Mouse (Mus musculus) heart, postnatal 25 days (tissue): ENCODE measurements around the gene Cadm4. TPM values are rescaled to one million over a fixed set of nuclear protein-coding genes. Genes with fewer than 3 reads are reported as not detected.
"Not testable (repeated sequence)": the region's sequence is repeated elsewhere in the genome, so short reads cannot be mapped to it uniquely, and the experiment has no call there.

Experiments used
- DNase-seq: peaks from one replicate; pipeline ENCODE4 v3.0.0; 2022; ENCODE audit warnings: low spot score
- intact Hi-C: fragments of 180-260 bp; cut with DNase I; formaldehyde crosslinking; loops from one replicate; pipeline ENCODE4 v1.15.1; 2025
- total RNA-seq, 2 experiments: library from RNA; stranded (reverse); gene quantifications; 2 replicates each; pipeline ENCODE4 v1.2.3; 2021

Cadm4 gene
- total RNA-seq, 2 experiments from 2014 or later: 13.1 to 13.9 TPM

- intact Hi-C loops: no loop called here
- peak; percentile 29 for DNase-seq
Observed at GRCm38 (mm10) chr7:24462388-24463319, 19.2 kb upstream of the Cadm4 start, which contains the start of gene Plaur. Gene Plaur, plus strand, starts transcription at chr7:24462484.

DNA sequence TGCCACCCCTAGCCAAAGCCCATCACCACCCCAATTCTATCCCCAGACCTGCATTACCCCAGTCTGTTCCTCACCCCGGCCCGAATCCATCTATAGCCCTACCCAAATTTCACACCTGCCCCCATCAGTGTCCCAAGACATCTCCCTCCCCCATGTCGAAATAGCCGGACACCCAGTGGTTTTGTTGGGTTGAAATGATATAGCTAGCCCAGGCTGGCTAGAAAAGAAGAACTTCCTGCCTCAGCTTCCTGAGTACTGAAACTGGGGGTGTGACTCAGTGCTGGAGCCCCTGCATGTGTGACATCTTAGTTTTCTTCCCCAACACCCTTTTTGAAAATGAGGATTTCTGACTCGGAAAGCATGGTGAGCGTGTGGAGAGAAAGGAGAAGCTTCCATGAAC is 15.0 kb upstream of the Cadm4 start:
- no peak for DNase-seq
- intact Hi-C loops: no loop called here

GRCm38 (mm10) chr7:24467886-24468285 is 13.9 kb upstream of the Cadm4 start:
- DNase-seq: no peak
- intact Hi-C loops: no loop called here

DNA sequence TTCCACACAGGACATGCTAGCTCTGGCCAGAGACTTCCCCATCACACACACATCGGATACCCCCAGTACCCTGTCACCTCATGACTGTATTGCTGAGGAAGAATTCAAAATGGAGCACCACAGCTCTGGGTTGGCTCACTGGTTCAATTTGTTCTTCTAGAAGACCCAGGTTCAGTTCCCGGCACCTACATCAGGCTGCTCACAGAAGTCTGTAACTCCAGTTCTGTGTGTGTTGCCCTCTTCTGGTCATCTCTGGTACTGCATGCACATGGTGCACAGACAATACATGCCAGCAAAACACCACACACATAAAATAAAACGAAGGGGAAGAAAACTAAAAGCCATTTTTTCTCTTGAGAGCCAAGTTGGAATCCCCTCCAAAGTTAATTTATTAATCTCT is 12.7 kb upstream of the Cadm4 start:
- intact Hi-C loops: no loop called here

GRCm38 (mm10) chr7:24470356-24470755 is 11.5 kb upstream of the Cadm4 start:
- DNase-seq: no peak
- intact Hi-C loops: loop anchor here (10.0 kb wide), 1 partner anchor 184 kb away; no protein-coding TSS in a partner anchor

More for the DNA sequence above, 12.7 kb upstream of the Cadm4 start:
- no peak for DNase-seq

- no peak for DNase-seq
- intact Hi-C loops: loop anchor here (2.0 to 10.0 kb wide), 2 partner anchors 92 to 182 kb away; no protein-coding TSS in a partner anchor
Observed at GRCm38 (mm10) chr7:24472442-24472841, 9.4 kb upstream of the Cadm4 start.

DNA sequence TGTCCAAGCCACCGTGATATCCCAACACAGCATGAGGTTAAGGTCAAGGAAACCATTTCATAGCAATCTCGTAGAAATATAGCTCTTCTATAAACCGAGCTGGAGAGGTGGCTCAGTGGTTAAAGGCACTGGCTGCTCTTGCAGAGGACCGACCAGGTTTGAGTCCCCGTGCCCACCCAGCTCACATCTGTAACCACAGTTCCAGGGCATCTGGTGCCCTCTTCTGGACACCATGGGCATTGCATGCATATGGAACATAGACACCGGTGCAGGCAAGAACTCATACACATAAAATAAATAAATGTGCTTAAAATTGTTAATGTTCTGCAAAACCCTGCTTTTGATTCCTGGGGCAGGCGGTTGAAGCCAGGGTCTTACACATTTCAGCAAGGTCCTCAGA is 8.9 kb upstream of the Cadm4 start:
- intact Hi-C loops: loop anchor here (1.0 to 10.0 kb wide), 3 partner anchors 32 to 182 kb away; no protein-coding TSS in a partner anchor
- DNase-seq: no peak

DNA sequence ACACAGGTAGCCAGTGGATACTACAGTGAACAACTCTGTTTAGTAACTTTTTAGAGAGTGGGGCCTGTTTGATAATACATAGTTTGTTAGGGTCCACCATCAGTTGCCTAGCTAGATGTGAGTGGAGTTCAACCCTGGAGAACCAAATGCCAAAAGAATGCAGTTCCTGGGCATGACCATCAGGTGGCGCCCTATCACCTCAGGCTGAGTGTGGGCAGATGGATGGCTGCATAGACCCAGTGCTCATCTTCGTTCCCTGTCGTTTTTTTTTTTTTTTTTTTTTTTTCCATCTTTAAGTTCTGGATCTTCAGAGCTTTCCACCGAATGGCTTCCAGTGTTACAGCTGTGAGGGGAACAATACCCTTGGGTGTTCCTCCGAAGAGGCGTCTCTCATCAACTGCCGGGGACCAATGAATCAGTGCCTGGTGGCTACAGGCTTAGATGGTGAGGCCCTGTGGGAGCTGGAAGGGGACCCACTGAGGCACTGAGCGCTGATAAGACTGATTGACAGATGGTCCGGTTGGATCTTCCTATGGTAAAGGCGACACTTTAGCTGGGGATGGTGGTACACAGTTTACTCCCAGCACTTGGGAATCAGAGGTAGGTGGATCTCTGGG is 7.8 kb upstream of the Cadm4 start:
- DNase-seq: no peak
- intact Hi-C loops: loop anchor here (1.0 to 10.0 kb wide), 3 partner anchors 33 to 181 kb away; no protein-coding TSS in a partner anchor

DNA sequence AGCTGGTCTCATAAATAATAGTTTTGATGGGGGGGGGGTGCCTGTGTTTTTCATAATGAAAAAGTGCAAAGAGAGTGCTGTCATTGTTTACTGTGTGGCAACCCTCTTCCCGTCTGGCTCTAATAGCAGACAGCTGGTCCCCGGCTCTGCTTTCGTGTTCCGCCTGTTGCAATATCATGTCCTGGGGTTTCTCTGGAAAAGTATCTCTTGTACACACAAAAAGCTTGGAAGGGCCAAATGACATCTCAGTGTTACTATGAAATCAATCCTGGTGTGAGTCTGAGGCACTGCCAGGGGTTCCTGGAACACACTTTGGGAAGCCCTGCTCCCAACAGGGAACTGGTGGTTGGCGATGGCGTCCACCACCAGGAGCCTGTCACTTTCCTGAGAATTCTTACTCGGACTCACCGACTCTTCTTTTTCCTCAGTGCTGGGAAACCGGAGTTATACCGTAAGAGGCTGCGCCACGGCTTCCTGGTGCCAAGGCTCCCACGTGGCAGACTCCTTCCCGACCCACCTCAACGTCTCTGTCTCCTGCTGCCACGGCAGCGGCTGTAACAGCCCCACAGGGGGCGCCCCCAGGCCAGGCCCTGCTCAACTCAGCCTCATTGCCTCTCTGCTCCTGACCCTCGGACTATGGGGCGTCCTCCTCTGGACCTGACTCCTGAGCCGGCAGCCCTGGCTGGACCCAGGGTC is 6.9 kb upstream of the Cadm4 start:
- intact Hi-C loops: loop anchor here (5.0 to 10.0 kb wide), 2 partner anchors 72 to 180 kb away; partner anchors contain the start of genes Pinlyp and Xrcc1
- DNase-seq: no peak

DNA sequence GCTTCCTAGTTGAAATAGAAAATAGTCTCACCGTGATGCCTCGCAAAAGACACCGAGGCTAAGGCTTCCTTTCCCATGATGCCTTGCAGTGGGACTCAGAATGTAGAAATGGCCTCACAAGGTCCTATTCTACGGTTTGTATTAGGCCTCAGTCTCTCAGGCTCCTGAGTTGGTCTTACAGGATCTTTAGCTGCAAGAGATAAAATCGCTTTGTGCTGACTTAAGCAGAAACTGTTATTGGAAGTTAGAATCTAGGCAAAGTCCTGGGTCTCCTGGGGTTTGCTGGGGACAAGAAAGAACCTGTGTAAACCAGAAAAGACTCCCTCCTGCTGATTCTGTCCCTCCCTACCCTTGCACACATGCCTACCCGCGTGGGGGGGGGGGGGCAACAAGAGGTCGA is 5.5 kb upstream of the Cadm4 start:
- DNase-seq: no peak
- intact Hi-C loops: loop anchor here (5.0 to 10.0 kb wide), 2 partner anchors 71 to 178 kb away; partner anchors contain the start of genes Pinlyp and Xrcc1

DNA sequence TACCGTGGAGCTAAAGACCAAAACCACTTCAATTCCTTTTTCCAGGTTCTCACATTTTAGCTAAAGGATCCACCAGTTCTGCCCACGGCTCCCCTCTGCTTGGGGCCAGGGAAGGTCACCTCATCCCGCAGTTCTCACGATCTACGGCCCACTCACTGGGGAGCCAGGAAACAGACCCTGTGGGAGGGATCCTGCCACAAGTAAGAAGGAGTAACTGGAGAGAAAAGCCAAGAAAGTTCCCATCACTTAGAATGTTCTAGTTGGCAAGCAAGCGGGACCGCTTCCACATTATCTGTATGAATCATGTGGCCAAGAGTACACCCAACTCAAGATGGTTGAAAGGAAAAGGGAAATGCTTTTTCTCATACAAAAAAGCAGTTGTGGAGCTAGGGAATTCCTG is 5.0 kb upstream of the Cadm4 start:
- DNase-seq: no peak
- intact Hi-C loops: loop anchor here (5.0 to 10.0 kb wide), 2 partner anchors 70 to 178 kb away; partner anchors contain the start of genes Pinlyp and Xrcc1

- DNase-seq: no peak
- intact Hi-C loops: loop anchor here (5.0 to 10.0 kb wide), 2 partner anchors 68 to 176 kb away; partner anchors contain the start of genes Pinlyp and Xrcc1
Observed at GRCm38 (mm10) chr7:24478911-24479310, 2.9 kb upstream of the Cadm4 start.

DNA sequence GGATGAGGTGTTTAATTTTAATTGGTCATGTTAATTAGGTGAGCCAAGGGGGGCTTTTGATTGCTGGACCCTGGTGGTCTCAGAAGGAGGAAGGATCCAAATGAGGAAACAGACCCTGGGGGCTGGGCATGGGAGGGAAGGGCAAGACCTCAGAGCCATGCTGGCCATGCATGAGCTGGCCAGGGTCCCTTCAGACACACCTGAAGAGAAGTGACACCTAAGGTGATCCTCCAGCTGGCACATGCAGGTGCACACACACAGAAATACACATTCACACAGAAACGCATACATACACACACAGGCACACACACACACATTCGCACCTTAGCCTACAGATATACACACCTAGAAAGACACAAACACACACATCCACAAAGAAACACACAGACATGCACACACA is 2.1 kb upstream of the Cadm4 start:
- no peak for DNase-seq
- intact Hi-C loops: loop anchor here (5.0 to 10.0 kb wide), 2 partner anchors 68 to 175 kb away; partner anchors contain the start of genes Pinlyp and Xrcc1

DNA sequence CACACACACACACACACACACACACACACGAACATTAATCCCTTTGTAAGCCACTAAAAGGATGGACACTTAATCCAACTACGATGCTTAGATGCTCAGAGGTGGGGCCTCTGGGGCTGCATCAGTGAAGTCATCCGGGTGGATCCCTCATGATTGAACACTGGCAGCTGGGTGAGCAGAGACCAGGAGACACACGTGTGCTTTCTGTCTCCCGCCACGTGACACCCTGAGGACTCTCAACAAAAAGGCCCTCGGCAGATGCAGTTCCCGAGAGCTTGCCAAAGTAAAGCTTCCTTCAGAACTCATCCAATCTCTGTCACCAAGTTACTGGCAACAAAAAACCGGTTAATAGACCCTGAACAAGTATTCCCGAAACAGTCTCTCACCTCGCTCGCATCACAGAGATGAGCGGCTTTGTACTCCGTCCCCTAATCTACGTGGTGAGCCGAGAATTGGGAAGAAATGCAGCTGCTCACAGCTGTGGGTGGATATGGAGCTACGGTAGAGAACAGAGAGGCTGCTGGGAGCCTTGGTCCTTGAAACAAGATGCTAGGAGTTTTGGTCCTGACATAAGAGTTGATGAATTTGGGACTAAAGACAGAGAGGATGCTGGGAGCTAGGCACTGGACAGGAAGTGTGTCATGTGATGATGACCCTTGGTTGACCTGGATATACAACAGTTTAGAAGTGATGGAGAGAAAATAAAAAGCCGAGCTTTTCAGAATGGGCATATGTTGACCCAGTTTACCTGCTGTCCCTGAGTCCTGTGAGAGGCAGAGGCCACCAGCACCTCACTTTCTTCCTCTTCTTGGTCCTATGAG is 1.5 kb upstream of the Cadm4 start:
- intact Hi-C loops: no loop called here
- DNase-seq: peak; percentile 26

DNA sequence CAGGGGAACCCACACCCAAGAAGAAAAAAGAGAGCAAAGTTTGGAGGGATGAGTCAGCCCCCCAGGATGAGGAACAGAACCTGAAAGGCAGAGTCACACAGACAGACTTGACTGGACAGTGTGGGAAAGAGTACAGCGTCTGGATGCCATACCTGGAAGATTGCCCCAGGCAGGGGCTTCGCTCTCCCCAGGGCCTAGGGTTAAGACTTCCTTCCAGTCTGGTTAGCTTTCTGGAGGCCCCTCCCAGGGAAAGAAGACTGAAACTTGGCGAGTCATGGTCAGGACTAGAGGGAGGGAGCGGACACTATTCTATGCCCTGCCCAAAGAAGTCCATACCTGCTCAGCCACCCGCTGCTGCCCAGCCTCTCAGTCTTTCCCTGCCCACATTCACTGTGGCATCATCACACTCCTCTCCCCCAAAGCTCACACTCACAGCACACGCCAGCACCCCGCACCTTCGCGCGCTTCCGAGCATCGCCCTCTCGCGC is 793 bp upstream of the Cadm4 start:
- DNase-seq: no peak
- intact Hi-C loops: no loop called here

DNA sequence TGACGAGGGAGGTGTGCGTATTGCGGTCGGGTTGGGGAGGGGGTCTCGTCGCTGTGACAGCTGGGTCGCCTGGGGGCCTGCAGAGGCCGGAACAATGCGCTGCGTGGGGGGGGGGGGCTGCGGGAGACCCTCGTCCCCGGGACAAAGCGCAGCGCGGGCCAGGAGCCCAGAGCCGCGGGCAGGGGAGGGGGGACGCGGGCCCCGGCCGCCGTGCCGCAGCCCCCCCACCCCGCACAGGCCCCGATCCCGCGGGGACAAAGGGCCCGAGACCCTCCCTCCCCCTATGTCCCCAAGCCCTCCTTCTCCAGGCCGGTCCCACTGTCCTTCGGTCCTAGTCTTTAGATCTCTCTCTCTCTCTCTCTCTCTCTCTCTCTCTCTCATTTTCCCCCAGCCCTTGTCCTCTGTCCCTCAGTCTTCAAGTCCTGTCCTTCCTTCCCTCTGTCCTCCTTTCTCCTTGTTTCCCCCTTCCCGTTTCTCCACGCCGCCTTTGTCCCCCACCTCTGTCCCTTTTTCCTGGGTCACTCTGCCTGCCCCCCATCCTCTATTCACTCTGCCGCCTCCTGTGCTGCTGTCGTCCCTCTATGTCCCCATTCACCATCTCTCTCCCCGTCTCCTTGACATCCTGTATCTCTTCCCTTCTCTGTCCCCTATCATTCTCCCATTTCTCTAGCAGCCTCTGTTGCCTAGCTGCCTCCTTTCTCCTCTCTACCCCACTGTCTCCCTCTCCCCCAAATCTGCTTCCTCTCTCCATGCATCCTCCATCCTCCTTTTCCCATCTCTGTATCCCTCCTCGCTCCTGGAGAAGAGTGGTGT is 591 bp downstream of the Cadm4 start:
- intact Hi-C loops: no loop called here
- no peak for DNase-seq

GRCm38 (mm10) chr7:24483291-24483690 is 1.5 kb downstream of the Cadm4 start:
- intact Hi-C loops, DNase-seq: not testable (repeated sequence)

DNA sequence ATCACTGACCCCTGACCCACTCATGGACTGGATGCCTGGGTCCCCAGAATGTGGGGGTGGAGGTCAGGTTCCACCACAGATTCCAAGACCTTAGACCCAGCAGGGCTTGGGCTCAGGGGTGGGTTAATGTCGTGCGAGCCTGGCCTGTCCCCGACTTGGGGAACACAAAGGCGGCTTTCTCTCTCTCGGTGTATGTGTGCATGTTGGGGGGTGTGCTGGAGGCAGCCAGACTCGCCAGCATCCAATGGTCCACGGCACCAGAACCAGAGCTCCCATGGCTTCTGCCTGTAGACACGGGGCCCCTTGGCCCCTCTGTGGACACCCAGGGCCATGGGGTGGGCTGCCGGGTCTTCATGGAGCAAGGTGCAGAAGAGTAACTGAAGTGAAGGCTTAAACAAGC is 3.7 kb downstream of the Cadm4 start:
- no peak for DNase-seq
- intact Hi-C loops: no loop called here
